Mouse (Mus musculus) thymus, postnatal 14 days (tissue): ENCODE measurements at regions not wholly inside any gene's neighbourhood (a gene's known extent, or its start where the extent isn't known, plus 50 kb on each side); places are given as distances from the start of the nearest gene placed in this dataset.
"Not testable (repeated sequence)": the region's sequence is repeated elsewhere in the genome, so short reads cannot be mapped to it uniquely, and the experiment has no call there.

ENCODE experiments used
- DNase-seq: peaks from one replicate; pipeline ENCODE4 v3.0.0; 2021

DNA sequence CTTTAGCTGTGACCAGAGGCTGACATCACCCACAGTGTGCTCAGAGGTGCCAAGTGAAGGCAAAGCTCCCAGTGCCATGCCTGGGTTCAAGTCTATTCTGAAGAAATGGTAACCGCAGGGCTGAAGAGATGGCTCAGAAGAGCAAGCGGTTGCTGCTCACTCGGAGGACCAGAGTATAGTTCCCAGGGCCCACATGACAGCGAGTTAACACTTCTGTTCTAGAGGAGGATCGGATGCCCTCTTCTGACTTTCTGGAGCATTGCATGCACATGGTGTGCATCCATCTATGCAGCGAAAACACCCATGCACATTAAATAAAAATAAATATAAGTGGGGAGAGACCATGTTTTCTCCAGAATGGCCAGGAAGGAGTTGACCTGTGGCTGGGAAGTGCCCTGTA lies 209.5 kb downstream of the Sorl1 start:
- DNase-seq = no peak

DNA sequence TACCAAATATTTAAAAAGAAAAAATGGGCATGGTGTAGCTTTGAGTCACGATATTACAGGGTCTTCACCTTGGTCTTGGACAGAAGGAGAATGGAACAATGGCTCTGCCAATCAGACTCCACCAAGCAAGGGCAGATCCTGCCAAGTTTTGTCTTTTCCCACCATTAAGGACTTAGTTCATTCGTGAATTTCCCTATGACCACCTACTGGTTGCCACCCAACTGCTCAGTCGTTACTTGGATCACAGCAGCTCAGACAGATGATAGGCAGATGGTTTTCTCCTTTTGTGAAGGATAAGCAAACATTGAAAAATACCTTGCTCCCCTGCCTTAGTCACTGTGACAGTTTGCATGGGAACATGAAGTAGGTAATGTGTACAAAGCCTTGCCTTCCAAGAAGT lies 210.2 kb downstream of the Sorl1 start:
- no peak for DNase-seq

DNA sequence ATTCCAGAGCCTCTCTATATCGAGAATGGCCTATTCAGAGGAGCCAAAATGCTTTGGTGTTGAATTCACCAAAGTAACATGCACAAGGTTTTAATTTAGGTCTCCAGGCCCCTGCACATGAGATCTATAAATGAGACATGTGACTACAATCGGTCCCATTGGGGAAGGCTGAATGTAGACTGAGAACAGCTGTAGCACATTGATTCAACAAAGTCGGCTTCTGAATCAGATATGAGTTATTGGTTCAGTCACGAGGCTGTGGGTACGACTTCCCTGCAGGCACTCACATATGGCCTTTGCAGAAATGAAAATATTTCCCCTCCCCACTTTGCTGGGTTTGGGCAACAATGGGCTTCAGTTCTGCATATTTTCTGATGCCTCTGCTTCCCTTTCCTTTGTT lies 211.6 kb downstream of the Sorl1 start:
- no peak for DNase-seq

- DNase-seq = no peak
Observed at GRCm38 (mm10) chr9:41900606-41900974, 223.5 kb downstream of the Sorl1 start.

DNA sequence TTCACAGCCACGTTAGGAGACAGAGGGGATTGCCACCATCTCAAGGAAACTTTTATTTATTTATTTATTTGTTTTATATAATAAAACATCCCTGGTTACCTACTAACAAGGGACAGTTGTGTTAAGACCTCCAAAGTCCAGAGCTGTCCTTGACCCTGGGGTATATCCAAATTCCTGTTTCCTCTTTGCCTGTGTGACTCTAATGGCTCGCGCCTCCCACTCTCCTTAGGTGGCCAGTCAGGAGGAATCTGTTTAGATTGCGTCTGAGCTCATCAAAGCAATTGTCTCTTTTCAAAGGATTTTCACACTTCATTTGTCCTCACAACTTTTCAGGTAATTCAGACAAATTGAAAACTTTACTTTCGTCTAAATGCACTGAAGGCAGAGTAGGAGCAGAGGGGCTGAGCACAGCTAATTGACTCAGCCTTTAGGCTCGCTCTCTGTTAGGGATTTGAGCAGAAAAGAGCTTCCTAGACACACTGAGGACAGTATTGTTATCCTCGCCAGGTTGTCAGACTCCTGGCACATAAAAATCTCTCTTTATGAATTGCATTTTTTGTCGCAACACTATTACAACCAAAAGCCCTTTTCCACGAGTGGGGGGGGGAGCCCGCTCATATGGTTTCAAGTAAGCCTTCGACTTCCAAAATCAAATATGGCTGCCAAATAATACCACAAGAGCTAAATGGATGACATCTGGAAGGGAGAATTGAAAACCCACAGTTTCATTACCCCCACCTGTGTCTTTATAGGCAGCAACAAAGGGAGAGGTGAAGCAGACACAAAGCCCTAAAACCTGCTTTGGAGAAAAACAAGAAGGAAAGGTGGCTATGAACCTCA lies 224.1 kb downstream of the Sorl1 start:
- DNase-seq = no peak

DNA sequence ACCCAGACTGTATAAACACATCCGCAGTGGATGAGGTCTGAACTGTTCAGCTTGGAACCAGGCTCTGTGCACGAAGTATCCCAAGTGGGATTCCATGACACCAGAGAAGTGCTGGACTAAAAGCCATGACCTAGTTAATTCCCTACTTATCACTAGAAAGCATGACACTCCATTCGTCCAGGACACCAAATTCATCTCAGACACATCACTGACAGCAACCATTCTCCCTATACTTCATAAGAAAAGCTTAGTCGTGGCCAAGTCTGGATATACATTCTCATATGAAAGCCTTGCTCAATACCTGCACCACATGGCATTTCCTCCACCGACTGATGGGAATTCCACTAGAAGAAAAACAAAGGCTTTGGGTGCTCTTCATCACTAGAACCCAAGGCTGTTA lies 229.0 kb downstream of the Sorl1 start:
- no peak for DNase-seq

GRCm38 (mm10) chr9:41892841-41893240 lies 231.3 kb downstream of the Sorl1 start:
- DNase-seq = no peak

- DNase-seq = no peak
Observed at GRCm38 (mm10) chr9:41891206-41891605, 232.9 kb downstream of the Sorl1 start.

DNA sequence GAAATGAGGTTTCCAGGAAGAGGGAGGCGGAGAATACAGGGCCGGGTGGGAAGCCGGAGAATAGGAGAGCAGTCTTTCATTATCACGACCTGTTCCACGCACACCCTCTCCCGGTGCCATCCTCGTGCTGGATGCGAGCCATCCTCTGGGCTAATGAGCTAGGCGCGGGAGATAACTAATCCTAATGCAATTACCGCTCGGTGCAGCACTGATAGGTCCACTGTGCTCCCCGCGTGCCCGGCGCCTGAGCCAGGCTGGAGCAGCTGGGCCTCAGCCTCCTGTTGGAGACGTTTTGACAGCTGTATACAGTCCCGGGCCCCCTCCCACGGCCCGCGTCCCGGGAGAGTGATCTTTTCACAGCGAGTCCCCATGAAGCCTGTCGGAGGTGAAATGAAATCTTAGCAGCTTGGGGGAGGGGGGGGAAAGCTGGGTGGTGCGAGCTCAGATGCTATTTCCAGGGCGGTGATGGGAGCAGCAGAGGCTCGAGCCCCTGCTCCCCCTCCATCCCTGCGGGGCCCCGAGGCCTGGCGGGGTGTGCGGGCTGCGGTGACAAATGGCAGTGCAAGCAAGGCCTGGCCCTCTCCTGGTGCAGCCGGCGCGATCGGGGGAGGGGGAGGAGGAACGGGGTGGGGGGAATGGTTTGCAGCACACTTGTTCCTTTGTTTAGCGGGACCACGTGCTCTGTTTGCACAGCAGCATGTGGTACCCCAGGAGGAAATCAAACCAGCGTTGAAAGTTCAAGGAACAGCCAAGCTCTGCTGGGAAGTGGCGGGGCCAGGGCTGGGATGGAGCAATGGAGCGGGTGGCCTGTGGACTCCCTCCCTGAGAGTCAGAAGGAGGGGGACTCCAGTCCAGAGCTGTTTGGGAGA lies 233.6 kb downstream of the Sorl1 start:
- DNase-seq = no peak

DNA sequence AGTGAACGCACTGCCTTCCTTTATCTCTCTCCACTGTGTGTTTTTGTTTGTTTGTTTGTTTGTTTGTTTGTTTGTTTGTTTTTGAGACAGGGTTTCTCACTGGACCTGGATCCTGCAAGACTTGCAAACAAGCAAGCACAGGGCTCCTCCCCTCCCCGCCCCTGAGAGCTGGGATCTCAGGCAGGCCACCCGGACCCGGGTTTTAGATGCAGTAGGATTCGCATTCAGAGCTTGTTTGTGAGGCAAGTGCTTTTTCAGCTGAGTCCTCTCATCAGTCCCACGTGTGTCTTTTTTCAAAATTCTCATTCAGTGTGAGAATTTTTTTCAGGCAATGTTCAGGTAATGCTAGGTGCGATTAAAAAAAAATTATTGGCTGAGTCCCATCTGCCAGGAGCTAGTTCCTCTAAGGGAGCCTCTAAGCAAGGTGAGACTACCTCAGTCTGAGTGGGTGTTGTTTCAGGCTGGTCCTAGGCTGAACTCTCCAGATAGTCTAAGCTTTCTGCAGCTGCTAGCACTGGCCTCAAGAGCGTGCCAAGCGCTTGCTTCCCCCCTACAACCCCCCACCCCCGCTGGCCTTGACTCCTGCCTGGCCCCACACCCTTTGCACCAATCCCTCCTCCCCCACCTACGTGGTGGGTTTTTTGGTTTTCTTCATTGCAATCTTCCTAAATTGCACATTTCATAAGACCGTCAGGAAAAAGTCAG lies 234.4 kb downstream of the Sorl1 start:
- no peak for DNase-seq

GRCm38 (mm10) chr9:41888616-41889150 lies 235.4 kb downstream of the Sorl1 start:
- no peak for DNase-seq

DNA sequence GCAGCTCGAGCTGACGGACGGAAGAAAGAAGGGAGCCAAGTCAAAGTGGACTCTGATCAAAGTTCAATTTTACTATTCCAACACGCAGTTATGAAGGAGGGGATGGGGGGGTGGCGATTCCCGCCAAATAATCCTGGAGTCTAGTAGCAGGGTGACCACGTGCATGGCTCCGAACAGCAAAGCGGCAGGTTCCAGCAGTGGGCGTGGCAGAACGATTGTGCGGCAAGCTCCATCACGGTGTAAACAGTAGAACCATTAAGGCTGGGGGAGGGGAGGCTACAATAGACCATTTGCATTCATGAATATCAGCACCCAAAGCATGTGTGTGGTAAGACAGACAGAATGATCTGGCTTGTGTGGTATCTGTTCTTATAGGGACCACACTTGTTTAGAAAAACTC lies 237.6 kb downstream of the Sorl1 start:
- DNase-seq = not testable (repeated sequence)

- no peak for DNase-seq
Observed at GRCm38 (mm10) chr9:41880457-41880856, 243.6 kb downstream of the Sorl1 start.

- DNase-seq = no peak
Observed at GRCm38 (mm10) chr9:41879080-41879479, 245.0 kb downstream of the Sorl1 start.

DNA sequence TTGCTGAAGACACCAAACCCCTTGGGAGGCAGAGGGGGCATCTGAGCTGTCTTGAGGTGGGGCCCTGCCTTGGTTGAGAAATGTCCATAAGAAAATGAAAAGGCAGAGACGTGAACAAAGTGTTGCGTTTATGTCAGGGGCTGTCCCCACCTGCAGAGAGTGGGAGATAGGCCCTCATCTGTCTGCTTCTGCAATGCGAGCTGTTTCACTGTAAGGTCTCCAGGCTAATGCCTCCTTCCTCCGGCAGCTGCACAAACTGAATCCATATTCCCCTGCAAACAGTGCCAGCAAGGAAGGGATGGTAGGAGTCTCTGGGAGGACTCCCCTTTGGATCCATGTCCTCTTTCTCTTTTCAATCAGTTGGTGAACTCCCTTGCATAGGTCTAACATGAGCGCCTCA lies 263.0 kb downstream of the Sorl1 start:
- no peak for DNase-seq

DNA sequence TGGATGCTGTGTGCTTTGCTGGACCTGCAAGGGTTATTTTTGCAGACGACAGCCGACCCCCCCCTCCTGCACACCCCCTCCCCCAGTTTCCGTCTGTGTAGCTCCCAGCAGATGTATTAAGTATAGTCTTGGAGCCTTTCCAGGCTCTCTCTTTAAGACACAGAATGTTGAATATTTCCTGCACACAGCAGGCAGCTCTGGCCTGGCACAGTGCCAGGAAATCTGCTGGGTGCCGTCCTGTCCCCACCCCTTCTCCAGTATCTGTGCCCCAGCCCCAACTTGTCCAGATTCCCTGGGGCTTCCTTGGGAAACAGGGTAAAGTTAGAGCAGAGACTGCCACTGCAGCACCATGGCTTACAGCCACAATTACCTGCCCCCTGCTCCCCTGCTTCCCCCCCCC lies 263.4 kb downstream of the Sorl1 start:
- no peak for DNase-seq

DNA sequence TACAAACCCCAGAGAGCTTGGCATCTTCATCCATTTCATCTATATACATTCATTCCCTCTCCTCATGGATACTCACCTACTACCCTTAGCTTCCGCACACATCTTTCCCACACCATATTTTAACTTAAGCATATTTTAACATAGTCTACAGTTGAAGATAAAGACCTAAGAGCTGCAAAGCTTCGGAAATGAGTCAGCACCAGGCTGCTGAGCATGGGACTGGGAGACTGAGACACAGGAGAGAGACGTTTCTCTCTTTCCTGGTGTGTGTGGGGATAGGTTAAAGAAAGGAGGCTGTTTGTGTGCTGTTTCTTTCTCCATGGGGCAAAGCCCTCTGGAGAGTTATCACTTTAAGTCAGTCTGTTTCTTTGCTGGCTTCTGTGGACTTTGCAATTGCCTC lies 264.3 kb downstream of the Sorl1 start:
- no peak for DNase-seq

DNA sequence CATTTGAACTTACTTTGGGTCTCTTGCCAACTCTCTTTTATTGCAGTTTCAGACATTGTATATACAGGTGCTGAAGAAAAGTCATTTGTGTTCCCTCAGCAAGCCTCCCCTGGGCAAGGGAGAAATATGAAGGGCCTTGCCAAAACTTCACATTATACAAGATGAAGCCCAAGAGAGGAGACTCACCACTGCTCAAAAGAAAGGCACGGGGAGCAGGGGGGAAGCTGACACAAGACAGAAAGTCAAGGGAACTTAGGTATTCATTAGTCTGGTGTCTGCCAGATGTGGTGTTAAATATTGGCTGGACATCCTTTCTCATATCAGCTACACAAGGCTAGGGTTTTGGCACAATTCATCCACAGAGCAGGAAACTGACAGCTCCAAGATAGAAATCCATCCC lies 272.0 kb downstream of the Sorl1 start:
- DNase-seq = no peak

DNA sequence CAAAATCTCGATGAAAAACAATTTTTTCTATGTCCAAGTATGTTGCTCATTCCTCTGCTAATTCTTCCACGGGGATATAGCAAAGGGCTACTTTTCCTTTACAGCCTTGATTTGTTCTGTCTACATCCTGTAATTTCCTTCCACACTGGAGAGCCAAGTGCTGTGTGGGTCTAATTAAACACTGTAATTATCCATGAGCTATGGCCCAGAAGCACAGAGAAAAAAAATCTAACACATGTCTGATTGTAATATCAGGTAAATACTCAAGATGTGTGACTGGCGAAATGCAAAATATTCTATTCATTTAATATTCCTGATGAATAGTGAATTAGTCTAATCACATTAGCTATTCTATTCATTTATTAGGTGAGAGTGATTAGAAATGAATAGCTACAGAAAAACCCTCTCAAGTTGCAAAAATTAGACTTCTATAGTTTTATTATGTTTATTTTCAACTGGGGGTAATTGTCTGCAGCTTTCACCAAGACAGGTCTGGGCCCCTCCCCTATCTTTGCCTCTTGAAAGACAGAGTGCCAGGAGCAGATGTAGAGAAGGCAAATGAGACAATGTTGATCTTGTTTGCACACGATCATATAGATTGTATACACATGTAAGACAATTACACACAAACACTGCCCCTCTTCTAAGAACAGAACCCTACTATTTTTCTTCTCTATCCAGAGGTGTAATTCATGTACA lies 274.3 kb downstream of the Sorl1 start:
- DNase-seq = no peak

DNA sequence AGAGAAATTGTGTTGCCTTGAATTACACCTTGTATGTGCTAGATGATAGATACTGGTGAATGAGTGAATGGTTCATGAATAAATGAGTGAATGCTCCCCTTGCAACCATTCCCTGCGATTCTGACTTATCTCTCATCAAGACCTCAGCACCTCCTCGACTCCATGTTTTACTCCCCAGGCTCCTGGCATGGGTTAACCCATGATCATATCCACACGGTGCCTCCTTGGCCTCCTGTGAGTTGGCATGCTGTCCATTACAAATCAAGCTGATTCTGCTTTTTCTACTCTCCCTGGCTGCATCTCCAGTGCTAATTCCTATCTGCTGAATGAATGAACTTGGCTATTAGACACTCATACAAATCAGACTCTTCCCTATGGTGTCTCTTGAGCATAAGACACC lies 279.5 kb downstream of the Sorl1 start:
- DNase-seq = no peak

DNA sequence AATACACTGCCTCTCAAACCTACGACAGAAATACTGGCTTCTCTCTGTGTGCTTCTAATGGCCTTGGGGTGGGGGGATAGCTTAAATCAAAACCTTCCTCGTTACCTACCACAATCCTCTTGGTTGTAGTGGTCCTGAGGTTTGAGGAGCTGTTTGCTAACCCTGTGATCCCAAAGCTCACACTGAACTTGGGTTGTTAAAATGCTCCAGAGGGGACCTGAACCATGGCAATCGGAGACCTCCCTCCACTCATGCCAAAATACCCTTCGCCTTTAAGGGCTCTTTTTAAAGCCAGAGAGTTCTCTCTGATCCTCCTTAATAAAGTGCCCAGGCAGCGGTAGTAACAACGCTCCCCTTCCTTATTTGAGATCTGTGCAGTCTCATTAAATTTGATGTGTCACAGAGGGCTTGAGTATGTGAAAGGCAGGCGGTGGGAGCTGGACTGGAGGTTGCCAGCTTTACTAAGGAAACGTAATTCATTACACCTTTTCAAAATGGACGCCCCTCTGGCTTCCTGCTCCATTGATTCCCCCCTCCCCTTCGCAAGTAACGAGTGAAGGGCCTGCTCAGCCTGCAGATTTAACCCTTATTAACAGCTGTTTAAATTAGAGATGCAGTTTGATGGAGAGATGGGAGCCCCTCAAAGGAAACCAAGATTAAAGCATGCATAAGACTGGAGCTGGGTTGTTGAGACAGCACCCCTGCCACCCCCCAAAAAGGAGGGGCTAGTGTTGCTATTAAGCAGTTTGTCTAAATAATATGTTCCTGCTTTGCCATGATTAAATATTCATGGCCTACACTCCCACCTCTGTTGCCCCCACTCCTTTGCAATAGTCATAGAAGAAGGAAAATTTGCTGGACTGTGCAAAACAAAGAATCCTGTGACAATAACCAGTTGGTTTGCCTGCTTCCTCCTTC lies 289.4 kb downstream of the Sorl1 start:
- DNase-seq = no peak

- no peak for DNase-seq
Observed at GRCm38 (mm10) chr9:41833408-41833807, 290.7 kb downstream of the Sorl1 start.
